Mouse (Mus musculus) heart, postnatal 25 days (tissue): ENCODE data around the gene Gm15319. TPM values are rescaled to one million over a fixed set of nuclear protein-coding genes. Genes with fewer than 3 reads are reported as not detected.
"Not testable (repeated sequence)": the region's sequence is repeated elsewhere in the genome, so short reads cannot be mapped to it uniquely, and the experiment has no call there.

Experiments
- DNase-seq: peaks from one replicate; pipeline ENCODE4 v3.0.0; 2022; ENCODE audit warnings: low spot score
- intact Hi-C: fragments of 180-260 bp; cut with DNase I; formaldehyde crosslinking; loops from one replicate; pipeline ENCODE4 v1.15.1; 2025
- total RNA-seq, 2 experiments: library from RNA; stranded (reverse); gene quantifications; 2 replicates each; pipeline ENCODE4 v1.2.3; 2021

Gm15319 gene
- under 1 TPM; 0.25 to 0.52 TPM for total RNA-seq

DNA sequence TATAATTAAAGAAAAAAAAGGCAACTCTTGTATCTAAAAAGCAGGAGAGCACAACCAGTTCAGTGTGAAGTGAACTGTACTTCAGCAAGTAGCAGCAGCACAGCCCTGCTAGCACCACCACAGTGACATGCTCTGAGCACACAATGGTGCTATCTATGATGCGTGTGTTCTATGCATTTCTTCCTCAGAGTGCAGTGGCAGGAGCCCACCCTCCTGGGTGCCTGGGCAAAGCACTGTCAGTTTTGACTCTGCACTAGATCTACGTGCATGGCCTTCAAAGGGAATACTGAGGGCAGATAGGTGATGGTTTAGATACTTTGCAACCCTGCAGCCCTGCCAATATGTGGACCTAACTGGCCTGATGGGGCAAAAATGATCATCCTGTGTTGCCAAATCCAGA is at the start of gene Gm15319:
TSS of gene Gm15319 (minus strand) at position 101 of the 400 bp plus-strand sequence.
- intact Hi-C loops, DNase-seq: not testable (repeated sequence)

GRCm38 (mm10) chr8:20410355-20410754 is 47.3 kb upstream of the Gm15319 start:
- DNase-seq, intact Hi-C loops: not testable (repeated sequence)

GRCm38 (mm10) chr8:20408441-20409030 is 45.5 kb upstream of the Gm15319 start:
- DNase-seq, intact Hi-C loops: not testable (repeated sequence)

- intact Hi-C loops: not testable (repeated sequence)
- peak; percentile 29 for DNase-seq
These were observed 26.3 kb upstream of the Gm15319 start for GRCm38 (mm10) chr8:20389363-20389739.

DNA sequence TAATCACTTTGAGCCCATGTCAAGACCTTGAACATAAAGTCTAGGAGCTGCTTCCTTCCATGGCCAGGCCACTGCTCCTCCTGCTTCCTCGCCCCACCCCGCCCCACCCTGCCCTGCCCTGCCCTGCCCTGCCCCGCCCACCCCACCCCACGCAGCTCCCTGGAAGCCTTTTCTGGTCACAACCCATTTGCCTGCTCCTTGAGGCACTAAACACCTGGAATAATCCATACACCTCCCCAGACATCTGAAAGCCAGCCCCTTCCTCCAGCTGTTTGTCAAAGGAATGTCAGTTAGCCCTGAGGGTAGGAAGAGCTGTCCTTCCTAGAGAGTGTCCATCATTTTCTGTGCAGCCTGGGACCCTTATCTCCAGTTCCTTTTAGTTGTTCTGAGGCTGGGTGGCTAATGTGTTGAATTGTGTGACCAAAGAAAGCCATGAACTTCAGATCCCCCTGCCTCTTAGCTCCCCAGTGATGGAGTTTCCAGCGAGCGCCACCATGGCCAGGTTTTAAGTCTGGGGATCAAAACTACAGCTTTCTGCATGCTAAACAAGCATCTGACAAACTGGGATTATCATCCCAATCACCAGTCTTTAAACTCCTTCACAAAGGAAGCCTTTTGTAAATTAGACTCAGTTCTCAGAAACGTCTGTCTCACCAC is 25.8 kb upstream of the Gm15319 start:
- DNase-seq: peak; percentile 42
- intact Hi-C loops: not testable (repeated sequence)

DNA sequence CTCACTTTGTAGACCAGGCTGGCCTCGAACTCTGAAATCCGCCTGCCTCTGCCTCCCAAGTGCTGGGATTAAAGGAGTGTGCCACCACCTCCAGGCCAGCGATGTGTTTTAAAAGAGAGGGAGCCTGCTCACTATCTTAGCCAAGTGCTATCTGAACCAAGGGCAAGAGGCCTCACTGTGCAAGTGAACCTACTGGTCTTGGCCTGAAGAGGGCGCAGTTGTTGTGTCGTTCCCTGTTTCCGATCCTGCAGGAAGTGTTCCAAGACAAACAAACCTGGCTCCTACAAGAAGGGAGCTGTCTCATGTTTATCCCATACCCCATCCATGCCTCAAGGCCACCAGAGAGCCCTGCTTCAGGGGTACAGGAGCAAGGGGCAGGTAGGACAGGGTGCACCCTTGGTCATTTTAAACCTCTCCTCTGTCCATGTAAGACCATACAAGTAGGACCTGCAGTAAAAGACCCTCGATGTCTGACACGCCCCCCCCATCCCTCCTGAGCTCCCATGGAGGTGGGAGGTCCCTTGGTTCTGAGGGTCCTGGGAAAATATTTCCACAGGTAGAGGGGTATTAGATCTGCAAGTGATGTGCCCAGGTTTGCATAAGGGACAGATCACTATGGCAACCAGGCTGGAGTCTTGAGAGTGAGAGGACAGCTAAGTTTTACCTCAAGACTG is 24.2 kb upstream of the Gm15319 start:
- intact Hi-C loops: not testable (repeated sequence)
- peak; percentile 43 for DNase-seq

GRCm38 (mm10) chr8:20384990-20385389 is 22.0 kb upstream of the Gm15319 start:
- intact Hi-C loops: not testable (repeated sequence)

DNA sequence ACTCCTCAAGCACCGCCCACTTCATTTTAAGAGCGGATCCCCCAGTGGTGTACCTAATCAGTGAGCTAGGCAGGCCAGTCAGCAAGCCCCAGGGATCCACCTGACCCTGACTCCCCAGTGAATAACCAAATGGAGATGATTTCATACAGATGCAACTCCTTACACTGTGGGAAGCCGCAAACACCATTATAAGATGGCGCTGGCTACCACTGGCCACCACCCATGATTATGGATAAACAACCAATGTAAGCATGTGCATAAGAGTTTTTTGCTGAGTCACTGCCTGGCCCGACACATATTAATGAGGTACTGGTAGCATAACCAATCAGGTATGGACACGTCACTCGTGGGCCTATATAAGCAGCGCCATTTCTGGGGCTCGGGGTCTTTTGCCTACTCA is 21.1 kb upstream of the Gm15319 start:
- intact Hi-C loops, DNase-seq: not testable (repeated sequence)

More at GRCm38 (mm10) chr8:20384990-20385389, 22.0 kb upstream of the Gm15319 start:
- not testable (repeated sequence) for DNase-seq

DNA sequence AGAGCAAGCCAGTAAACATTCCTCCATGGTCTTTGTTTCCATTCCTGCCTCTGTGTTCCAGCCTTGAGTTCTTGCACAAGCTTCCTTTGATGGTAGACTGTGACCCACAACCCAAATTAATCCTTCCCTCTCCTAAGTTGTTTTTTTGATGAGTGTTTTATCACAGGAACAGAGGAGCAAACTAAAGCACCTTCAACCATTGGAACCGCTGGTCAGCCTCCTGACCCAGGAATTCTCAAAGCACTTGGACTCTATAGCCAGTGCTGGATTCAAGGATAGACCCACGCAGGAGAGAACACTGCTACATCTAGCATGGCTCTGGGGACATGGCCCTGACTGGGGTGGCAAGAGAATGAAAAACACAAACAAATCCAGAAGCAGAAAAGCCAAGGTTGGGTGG is 19.1 kb upstream of the Gm15319 start:
- intact Hi-C loops, DNase-seq: not testable (repeated sequence)

DNA sequence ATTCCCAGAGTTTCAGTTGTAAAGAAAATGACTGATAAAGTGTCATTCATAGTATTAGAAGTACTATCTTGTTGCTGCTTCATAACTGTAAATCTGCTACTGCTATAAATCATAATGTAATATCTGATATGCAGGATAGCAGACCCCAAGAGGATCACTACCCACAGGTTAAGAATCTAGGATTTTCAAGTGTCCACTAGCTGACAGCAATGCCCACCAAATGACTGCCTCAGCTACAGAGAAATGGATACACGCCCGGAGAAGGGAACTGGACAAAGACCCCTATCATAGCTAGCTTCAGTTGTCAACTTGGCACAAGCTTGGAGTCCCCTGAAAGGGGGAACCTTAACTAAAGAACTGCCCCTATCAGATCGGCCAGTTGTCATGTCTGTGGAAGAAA is 18.6 kb upstream of the Gm15319 start:
- DNase-seq: not testable (repeated sequence)

GRCm38 (mm10) chr8:20381239-20381620 is 18.2 kb upstream of the Gm15319 start:
- intact Hi-C loops: not testable (repeated sequence)

More for the DNA sequence above, 18.6 kb upstream of the Gm15319 start:
- intact Hi-C loops: not testable (repeated sequence)

GRCm38 (mm10) chr8:20380590-20381238 is 17.7 kb upstream of the Gm15319 start:
- DNase-seq, intact Hi-C loops: not testable (repeated sequence)

More at GRCm38 (mm10) chr8:20381239-20381620, 18.2 kb upstream of the Gm15319 start:
- DNase-seq: not testable (repeated sequence)

DNA sequence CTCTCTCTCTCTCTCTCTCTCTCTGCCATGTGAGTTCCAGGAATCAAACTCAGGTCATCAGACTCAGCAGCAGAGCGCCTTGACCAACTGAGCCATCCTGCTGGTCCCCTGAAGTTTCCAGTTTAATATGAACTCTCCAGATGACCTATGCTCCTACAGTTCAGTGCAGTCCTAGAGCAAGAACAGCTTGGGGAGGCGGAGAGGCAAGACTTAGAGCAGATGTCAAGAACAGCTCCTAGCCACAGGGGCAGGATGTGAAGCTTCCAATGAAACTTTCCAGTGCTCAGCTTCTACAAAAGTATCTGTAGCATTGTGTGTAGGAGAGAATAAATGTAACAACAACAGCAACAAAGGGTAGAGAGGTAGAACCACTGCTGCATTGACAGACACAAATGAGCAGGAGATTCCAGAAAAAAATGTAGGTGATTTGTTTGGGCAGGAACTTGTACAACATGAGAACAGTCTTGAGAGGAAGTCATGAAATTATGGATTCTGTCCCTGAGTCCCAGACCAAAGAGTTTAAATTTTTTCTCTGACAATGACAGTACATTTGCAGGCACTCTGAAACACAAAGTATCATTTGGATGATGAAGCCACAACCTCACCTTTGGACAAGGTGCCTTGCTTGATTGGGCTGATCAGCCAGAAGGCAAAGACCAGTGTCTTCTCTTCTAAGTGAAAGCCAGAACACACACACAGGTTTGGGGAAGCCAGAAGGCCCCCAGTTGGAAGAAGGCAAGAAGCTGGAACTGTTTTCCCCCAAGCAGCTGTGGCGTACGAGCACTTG is 16.8 kb upstream of the Gm15319 start:
- intact Hi-C loops, DNase-seq: not testable (repeated sequence)

DNA sequence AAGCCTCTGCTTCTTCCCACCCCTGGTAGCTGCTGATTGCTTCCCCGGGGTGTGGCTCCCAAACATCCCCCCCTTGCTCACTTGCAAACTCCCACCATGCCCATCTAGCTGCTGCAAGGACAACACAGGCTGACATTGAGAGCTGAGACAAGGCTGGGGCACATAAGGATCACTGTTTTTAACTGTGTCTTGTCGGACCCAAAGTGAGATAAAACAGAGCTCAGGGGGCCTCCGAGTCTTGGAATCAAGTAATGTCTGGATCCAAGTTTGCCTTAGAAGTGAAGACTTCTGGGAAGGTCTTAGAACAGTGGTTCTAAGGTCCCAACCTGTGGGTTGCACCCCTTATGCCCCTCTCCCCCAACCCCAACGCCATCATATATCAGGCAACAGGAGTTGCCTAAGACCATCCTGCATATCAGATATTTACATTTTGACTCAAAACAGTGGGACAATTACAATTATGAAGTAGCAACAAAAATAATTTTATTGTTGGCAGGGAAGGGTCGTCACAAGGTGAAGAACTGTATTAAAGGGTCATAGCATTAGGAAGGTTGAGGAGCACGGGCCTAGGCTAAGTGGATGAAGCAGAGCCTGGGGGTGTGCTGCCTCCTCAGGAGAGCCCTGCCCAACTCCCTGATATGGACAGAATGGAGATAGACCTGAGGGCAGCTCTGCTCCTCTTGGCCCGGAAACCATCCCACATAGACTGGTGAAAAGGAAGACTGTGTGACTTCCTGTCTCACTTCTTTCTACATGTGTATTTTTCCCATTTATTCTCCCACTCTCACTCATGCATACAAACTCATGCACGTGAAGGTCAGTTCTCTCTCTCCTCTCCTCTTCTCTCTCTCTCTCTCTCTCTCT is 16.0 kb upstream of the Gm15319 start:
- DNase-seq, intact Hi-C loops: not testable (repeated sequence)

- intact Hi-C loops: not testable (repeated sequence)
- peak; percentile 50 for DNase-seq
These were observed 15.3 kb upstream of the Gm15319 start for GRCm38 (mm10) chr8:20378353-20378752.

- DNase-seq, intact Hi-C loops: not testable (repeated sequence)
These were observed 12.7 kb upstream of the Gm15319 start for GRCm38 (mm10) chr8:20375698-20376097.

GRCm38 (mm10) chr8:20356386-20356785 is 6.6 kb downstream of the Gm15319 start:
- intact Hi-C loops, DNase-seq: not testable (repeated sequence)

DNA sequence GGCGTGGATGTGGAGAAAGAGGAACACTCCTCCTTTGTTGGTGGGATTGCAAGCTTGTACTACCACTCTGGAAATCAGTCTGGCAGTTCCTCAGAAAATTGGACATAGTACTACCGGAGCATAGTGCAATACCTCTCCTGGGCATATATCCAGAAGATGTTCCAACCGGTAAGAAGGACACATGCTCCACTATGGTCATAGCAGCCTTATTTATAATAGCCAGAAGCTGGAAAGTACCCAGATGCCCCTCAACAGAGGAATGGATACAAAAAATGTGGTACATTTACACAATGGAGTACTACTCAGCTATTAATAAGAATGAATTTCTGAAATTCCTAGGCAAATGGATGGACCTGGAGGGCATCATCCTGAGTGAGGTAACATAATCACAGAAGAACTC is 9.4 kb downstream of the Gm15319 start:
- DNase-seq: peak; percentile 33
- intact Hi-C loops: not testable (repeated sequence)

- intact Hi-C loops, DNase-seq: not testable (repeated sequence)
These were observed 60.3 kb downstream of the Gm15319 start for GRCm38 (mm10) chr8:20302759-20303158.
